Mouse (Mus musculus): ENCODE measurements around the gene Syvn1. TPM values are rescaled to one million over a fixed set of nuclear protein-coding genes. Genes with fewer than 3 reads are reported as not detected.

Gene Syvn1
- total and polyA plus RNA-seq, 3 experiments, result 14.3 to 55.0 TPM; not detected in 1

- no peak overlapping the region for H3K9ac ChIP-seq (ENCODE audit: control insufficient read depth, low read depth, low read length, poor library complexity, severe bottlenecking)
- no peak for DNase-seq (ENCODE audit: low read depth, low spot score)
- no peak overlapping the region for H3K4me3 ChIP-seq (ENCODE audit: control insufficient read depth in 1 of 2, insufficient read depth in 1 of 2, low read depth in 2 of 2, low read length in 2 of 2)
- H3K9me3 ChIP-seq (replicated peaks; ENCODE audit: insufficient read depth, low read length), result no peaks in the 10 kb centered on the region
- H3K27me3 ChIP-seq (ENCODE audit: control insufficient read depth in 1 of 2, insufficient read depth in 2 of 2, low read length in 2 of 2), result peaks cover 2% of the 10 kb centered on the region in 2 experiments; a peak in 3 of 4 replicates
- H3K36me3 ChIP-seq (ENCODE audit: control insufficient read depth in 1 of 2, insufficient read depth in 2 of 2, low read length in 2 of 2), result peaks cover 0 to 4% of the 10 kb centered on the region in 2 experiments; a peak in 1 of 4 replicates
- peaks cover 0 to 10% of the 10 kb centered on the region in 2 experiments; a peak in 3 of 4 replicates for H3K4me1 ChIP-seq (ENCODE audit: control insufficient read depth in 1 of 2, insufficient read depth in 2 of 2, low read length in 2 of 2)
- no peak overlapping the region for H3K27ac ChIP-seq (ENCODE audit: control insufficient read depth, low read depth, low read length)
- TF ChIP-seq GATA1 (IDR thresholded peaks at IDR 0.05; ENCODE audit: low read depth, low read length), result no peak
- TF ChIP-seq TBP (IDR thresholded peaks at IDR 0.05; ENCODE audit: low read depth, low read length), result no peak
- TF ChIP-seq ZNF384 (IDR thresholded peaks at IDR 0.05; ENCODE audit: low read depth, low read length), result no peak
- TF ChIP-seq ELF1 (IDR thresholded peaks at IDR 0.05; ENCODE audit: low read depth, low read length), result no peak
- no peak for TF ChIP-seq TCF12 (IDR thresholded peaks at IDR 0.05; ENCODE audit: low read depth, low read length)
- TF ChIP-seq CTCF (IDR thresholded peaks at IDR 0.05 in 2 of 3, conservative IDR thresholded peaks at IDR 0.05 in 1 of 3; ENCODE audit: control insufficient read depth in 1 of 3, insufficient read depth in 1 of 3, low read depth in 2 of 3, low read length in 3 of 3, poor library complexity in 1 of 3, severe bottlenecking in 1 of 3), result no peak
- no peak for TF ChIP-seq RAD21 (IDR thresholded peaks at IDR 0.05; ENCODE audit: low read depth, low read length)
- no peak for TF ChIP-seq MXI1 (IDR thresholded peaks at IDR 0.05; ENCODE audit: low read depth, low read length)
- TF ChIP-seq MEF2A (IDR thresholded peaks at IDR 0.05; ENCODE audit: extremely low read depth, insufficient replicate concordance, low read depth, low read length, poor library complexity, severe bottlenecking), result no peak
- TF ChIP-seq EP300 (IDR thresholded peaks at IDR 0.05; ENCODE audit: low read depth in 1 of 2, low read length in 2 of 2), result no peak
- TF ChIP-seq BHLHE40 (IDR thresholded peaks at IDR 0.05; ENCODE audit: borderline replicate concordance, low read depth, low read length), result no peak
- TF ChIP-seq USF1 (IDR thresholded peaks at IDR 0.05; ENCODE audit: low read depth, low read length), result no peak
- no peak for TF ChIP-seq UBTF (IDR thresholded peaks at IDR 0.05; ENCODE audit: borderline replicate concordance, insufficient read depth, low read depth, low read length)
- no peak for TF ChIP-seq NRF1 (IDR thresholded peaks at IDR 0.05; ENCODE audit: insufficient read depth, low read depth, low read length, poor library complexity, severe bottlenecking)
- no peak for TF ChIP-seq GABPA (IDR thresholded peaks at IDR 0.05; ENCODE audit: low read depth, low read length)
- TF ChIP-seq SIN3A (IDR thresholded peaks at IDR 0.05; ENCODE audit: low read length), result no peak
- H3K79me2 ChIP-seq (ENCODE audit: control insufficient read depth, insufficient read depth, low read length, poor library complexity), result no peaks in the 10 kb centered on the region
Measured at GRCm38 (mm10) chr19:6028991-6029390, 17.4 kb upstream of the Syvn1 start.

- Histone ChIP-seq H3K9ac (ENCODE audit: control insufficient read depth, low read depth, low read length, poor library complexity, severe bottlenecking) (no peak overlapping the region), H3K79me2 (ENCODE audit: control insufficient read depth, insufficient read depth, low read length, poor library complexity) (no peaks in the 10 kb centered on the region), H3K27me3 (ENCODE audit: control insufficient read depth in 1 of 2, insufficient read depth in 2 of 2, low read length in 2 of 2) (peaks cover 2% of the 10 kb centered on the region in 2 experiments; a peak in 3 of 4 replicates), H3K27ac (ENCODE audit: control insufficient read depth, low read depth, low read length) (no peak overlapping the region), H3K4me3 (ENCODE audit: control insufficient read depth in 1 of 2, insufficient read depth in 1 of 2, low read depth in 2 of 2, low read length in 2 of 2) (no peak overlapping the region), H3K4me1 (ENCODE audit: control insufficient read depth in 1 of 2, insufficient read depth in 2 of 2, low read length in 2 of 2) (peaks cover 0 to 10% of the 10 kb centered on the region in 2 experiments; a peak in 3 of 4 replicates), H3K9me3 (replicated peaks; ENCODE audit: insufficient read depth, low read length) (no peaks in the 10 kb centered on the region), H3K36me3 (ENCODE audit: control insufficient read depth in 1 of 2, insufficient read depth in 2 of 2, low read length in 2 of 2) (peaks cover 0 to 4% of the 10 kb centered on the region in 2 experiments; a peak in 1 of 4 replicates)
- no peak for TF ChIP-seq USF1 (IDR thresholded peaks at IDR 0.05; ENCODE audit: low read depth, low read length)
- no peak for TF ChIP-seq USF2 (IDR thresholded peaks at IDR 0.05; ENCODE audit: borderline replicate concordance in 1 of 2, insufficient read depth in 1 of 2, low read depth in 1 of 2, low read length in 2 of 2)
- no peak for TF ChIP-seq MAFK (IDR thresholded peaks at IDR 0.05; ENCODE audit: borderline replicate concordance, low read depth, low read length)
- no peak for TF ChIP-seq EP300 (IDR thresholded peaks at IDR 0.05; ENCODE audit: low read depth in 1 of 2, low read length in 2 of 2)
- no peak for TF ChIP-seq MYC (IDR thresholded peaks at IDR 0.05; ENCODE audit: low read depth, low read length)
- TF ChIP-seq MAZ (IDR thresholded peaks at IDR 0.05; ENCODE audit: low read depth, low read length), result no peak
- no peak for TF ChIP-seq NRF1 (IDR thresholded peaks at IDR 0.05; ENCODE audit: insufficient read depth, low read depth, low read length, poor library complexity, severe bottlenecking)
- TF ChIP-seq BHLHE40 (IDR thresholded peaks at IDR 0.05; ENCODE audit: borderline replicate concordance, low read depth, low read length), result no peak
- TF ChIP-seq CHD1 (IDR thresholded peaks at IDR 0.05; ENCODE audit: low read depth, low read length), result no peak
- no peak for DNase-seq (ENCODE audit: low read depth, low spot score)
Measured at GRCm38 (mm10) chr19:6029426-6029825, 16.9 kb upstream of the Syvn1 start.
